Mouse (Mus musculus) A20 (cell line): ENCODE data around the gene Teddm1a.
"Not testable (repeated sequence)": the region's sequence is repeated elsewhere in the genome, so short reads cannot be mapped to it uniquely, and the experiment has no call there.

Experiments
- DNase-seq: peaks from one replicate; pipeline ENCODE4 v3.0.0-alpha.2; 2011; ENCODE audit warnings: low read depth, low spot score

Teddm1a gene

DNA sequence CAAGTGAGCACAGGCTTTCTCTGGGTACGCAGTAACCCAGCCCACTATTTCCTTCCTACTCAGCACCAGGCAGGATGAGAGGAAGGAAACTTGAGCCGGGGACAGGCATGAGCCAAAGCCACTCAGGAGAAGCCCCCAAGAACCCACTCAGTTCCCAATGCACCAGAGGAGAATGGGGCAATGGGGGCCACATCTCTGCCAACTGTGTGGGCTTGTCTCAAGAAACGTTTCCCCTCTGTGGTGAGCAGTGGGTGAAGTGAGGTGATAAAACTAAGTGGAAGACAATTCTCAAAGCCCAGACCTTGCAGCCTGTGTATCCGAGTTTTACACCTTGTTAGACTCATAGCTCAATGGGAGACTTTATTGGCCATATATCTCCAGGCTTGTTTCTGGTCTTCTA is at the start of gene Teddm1a:
Gene Teddm1a, plus strand, starts transcription at position 301 of the 400 bp plus-strand sequence.
- no peak for DNase-seq

DNA sequence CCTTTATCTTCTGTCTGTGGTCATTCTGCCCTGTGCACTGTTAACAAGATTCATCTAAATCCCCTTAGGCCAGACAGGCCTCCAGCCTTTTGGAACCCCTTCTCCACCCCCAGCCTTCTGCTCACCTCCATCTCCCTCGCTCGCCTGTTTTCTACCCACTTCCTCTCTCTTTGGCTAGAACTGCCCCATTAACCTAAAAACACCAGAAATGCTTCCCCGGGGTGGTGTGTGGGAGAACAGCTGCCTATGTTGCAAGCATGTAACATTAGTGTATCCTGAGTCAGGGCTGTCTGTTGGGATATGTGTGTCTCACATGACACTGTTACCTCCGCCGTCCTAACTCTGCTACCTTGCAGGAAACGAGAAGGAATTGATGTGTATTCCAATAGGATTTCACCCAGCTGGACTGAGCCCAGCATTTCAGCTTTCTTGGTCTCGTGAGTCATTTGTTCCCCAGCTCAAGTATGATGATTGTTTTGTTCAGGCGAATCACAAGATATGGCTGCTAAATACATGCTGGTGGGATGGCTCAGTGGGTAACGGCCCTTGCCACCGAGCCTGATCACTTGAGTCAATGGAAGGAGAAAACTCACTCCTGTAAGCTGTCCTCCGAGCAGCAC is 49.3 kb upstream of the Teddm1a start:
- no peak for DNase-seq

DNA sequence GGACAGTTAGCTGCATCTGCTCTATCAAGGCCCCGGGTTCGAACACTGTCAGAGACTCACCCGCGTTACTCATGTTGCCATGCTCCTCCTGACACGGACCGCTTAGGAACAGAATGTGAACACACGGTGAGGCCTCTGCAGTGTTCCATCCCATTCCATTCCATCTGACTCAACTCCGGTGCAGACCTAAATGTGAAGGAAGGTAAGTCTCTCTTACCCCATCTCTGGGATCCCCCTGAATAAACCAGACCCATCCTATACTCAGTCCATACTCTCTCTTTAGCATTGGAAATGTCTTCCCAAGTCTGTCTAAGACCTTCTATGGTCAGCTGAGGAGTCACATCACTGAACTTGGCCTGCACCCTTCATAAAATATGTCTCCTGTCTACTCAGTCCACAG is 47.5 kb upstream of the Teddm1a start, which contains the start of gene Rgsl1:
Gene Rgsl1, minus strand, starts transcription at position 101 of the 400 bp plus-strand sequence.
- DNase-seq, result no peak

DNA sequence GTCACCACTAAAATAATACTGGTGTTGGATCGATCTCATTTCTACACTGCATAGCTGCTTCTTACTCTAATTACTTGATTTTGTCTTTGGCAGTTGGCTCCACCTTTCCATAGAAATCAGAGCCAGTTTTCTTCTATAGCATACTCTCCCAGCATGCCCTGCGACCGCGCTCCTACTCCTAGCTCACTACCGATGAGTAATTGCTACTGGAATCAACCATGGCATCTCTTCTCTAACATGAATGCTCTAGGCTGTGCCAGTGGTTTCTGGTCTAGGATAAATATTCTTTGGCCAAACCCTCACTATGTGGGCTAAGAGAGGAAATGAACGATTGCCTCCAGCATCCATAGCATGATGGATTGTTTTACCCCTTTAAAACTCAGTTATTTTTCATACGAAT is 45.1 kb upstream of the Teddm1a start:
- no peak for DNase-seq

DNA sequence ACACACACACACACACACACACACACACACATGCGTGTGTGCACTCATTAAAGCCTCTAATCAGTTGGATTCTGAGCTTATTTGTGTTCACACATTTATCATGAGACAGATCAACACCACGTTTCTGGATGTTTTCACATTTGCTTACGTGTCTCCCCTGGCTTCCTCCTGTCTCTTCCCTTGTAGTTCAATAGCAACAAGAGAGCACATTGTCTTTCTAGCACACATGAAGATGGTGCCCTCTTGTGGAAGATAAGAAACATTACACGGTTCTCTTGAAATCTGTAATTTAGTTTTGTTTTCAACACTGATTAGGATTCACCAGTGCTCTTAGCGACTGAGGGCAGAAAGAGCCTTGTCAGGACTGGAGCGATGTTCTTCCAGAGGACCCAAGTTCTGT is 44.7 kb upstream of the Teddm1a start:
- peak; percentile 64 for DNase-seq

DNA sequence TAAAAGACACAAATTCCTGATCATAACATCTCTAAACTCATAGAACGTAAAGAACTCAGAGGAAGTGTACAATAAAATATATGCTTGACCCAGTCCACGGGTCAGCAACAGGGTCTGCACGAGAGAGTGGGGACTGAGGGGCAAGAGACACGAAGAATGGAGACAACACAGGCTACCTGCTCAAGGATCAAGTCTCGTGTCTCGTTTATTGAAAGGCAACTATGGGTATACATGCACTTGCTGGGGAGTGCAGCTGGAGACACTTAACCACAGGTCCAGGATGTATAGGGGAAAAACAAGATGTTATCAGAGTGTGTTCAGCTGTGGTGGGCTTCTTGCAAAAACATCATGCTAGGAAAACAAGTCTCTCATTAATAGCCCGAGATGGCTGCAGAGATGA is 38.8 kb upstream of the Teddm1a start:
- not testable (repeated sequence) for DNase-seq

DNA sequence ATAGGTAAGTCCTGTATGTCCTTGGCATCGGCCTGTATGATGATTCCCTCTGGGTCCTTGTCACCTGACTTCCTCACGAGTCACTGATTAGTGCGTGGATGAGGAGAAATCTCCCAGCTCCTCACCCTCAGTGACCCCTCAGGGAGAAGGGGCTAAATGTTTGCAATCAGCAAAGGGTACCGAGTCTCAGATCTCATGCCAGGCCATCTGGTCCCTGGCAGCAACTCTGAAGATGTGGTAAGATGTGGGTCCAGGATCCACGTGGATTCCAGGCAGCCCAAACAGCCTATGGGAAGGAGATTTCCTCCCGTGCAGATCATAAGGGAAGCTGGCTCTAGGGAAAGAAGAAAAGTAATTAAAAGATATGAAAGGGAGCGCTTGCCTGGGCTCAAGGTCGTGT is 35.6 kb upstream of the Teddm1a start:
- DNase-seq, result no peak

DNA sequence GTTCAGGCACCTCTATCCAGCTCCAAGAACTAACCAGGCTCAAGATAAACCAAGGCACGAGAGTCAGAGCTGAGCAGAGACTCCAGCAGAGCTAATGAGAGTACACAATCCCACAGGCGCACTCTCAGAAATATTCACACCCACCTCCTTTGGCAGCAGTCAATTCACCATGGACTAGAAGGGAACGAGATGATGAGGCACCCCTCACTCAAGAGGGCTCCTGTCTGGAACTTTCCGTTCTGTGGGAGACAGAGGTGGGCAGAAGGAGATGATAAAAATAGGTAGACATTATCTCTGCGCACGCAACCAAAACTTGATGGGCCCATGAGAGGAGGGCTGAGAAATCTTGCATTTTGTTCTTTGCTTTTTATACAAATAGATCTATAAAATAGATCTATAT is 17.5 kb upstream of the Teddm1a start, which contains the start of gene Teddm1b:
Gene Teddm1b, plus strand, starts transcription at position 301 of the 400 bp plus-strand sequence.
- no peak for DNase-seq

DNA sequence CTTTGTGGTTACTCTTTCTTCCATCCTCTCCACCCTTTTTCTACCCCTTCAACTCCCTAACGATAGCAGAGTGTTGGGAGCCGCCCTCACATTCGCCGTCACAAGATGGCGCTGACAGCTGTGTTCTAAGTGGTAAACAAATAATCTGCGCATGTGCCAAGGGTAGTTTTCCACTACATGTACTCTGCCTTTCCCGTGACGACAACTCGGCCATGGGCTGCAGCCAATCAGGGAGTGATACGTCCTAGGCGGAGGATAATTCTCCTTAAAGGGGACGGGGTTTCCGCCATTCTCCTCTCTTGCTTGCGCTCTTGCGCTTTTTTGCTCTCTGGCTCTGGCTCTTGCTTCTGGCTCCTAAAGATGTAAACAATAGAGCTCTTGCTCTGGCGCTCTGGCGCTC is 11.2 kb upstream of the Teddm1a start:
- DNase-seq, result not testable (repeated sequence)

DNA sequence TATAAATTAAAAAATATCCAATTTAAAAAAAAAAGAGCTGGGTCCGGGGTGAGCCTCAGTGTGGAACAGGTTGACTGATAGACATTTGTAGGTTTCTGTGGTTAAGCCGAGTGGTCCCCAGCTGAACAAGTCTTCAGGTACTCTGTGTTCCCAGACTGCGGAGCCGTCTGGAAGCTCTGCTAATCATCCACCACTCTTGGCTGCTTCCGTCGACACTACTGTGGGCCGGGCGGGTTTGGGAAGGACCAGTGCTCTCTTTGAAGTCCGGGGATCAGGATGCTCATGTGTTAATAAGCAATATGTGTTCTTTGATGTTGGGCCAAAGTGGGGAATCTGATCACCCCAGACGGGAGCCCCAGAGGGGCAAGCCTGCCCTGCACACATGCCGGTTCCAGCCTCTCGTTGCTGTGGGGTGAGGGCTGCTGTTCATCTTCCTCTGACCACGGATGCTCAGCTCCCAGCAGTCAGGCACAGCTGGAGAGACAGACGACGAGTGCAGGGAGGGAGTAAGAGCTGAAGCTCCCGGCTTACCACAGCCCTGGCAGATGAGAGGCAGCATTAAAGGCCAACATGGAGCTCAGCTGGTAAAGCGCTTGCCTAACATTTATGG is 5.4 kb upstream of the Teddm1a start:
- DNase-seq, result no peak

DNA sequence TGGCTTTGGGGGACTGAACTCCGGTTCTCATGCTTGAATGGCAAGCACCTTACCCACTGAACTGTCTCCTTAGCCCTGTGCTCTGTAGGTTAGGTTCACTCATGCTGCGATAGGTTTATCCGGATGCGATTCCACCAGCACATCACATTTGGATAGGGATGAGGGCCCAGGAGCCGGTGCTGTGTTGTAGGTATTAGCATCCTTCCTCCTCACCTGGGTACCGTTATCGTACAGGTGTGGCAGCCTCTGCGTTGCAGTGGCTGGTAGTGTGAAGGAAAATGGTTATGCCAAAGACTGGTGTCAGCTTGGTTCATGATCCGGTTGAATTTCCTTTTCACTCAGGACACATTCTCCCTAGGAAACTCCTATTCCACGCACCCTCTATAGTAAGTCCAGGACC is 1.4 kb upstream of the Teddm1a start:
- no peak for DNase-seq

DNA sequence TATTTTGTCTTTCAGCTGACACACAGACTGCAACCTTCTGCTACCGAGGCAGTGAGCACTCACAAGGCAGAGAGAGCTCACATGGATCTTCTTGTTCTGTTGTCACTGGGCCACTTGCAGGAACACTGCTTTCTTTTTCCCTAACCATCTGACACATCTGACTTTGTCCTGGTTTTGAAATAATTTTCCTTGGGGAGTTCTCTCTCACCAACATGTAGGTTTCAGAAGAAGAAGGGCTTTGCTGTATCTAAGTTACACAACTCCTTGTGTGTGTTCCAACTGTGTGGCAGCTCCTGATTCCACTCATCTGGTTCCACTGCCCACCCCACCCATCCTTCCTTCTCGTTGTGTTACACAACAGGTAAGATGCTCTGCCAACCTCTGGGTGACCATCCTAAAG is 2.2 kb downstream of the Teddm1a start:
- DNase-seq, result no peak

DNA sequence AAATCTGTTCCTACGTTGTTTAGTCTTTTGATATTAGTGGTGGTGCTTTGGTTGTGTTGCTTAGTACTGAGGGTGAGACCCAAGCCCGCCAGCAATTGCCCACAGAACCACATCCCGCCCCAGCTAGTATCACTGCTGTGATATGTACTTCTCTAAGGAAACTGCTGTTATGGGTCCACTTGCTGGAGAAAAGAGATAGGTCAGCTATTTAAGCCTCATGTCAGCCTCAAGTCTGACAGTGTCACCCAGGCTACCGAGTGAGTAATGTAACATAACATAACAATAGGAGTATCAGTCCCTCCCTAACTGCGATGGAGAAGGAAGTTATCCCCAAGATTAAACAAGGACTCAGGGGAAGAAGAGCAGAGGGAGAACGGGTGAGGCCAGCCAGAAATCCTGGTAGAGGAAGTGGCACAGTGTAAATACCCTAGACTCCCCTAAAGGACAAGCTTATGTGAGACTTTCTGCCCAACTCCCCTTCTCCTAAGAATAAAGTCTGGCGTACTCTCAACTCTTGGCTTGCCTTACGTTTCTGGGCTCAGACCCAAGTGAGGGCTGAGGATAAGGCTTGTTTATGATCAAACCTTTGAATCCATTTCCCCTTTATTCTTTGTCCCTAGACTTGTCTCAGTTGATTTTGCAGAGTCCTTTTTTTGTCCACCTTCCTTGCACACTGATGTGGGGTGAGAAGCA is 2.8 kb downstream of the Teddm1a start:
- no peak for DNase-seq

DNA sequence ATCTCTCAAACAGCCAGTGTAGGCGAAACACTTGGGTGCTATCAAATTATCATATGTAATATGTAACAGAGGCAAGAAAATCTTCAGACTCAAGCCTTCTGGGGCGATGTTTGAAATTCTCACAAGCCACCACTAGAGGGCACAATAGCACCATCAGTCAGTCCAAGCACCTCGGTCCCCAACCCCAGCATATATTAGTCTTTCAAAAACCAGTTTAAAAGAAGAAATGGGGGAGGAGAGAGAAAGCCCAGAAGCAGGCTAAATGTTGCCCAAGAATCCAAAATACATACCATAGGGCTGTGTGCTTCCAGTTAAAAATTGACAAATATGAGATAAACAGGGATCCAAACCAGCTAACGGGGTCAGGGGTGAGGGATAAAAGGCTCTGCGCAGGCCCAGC is 3.4 kb downstream of the Teddm1a start:
- DNase-seq, result peak; percentile 73

DNA sequence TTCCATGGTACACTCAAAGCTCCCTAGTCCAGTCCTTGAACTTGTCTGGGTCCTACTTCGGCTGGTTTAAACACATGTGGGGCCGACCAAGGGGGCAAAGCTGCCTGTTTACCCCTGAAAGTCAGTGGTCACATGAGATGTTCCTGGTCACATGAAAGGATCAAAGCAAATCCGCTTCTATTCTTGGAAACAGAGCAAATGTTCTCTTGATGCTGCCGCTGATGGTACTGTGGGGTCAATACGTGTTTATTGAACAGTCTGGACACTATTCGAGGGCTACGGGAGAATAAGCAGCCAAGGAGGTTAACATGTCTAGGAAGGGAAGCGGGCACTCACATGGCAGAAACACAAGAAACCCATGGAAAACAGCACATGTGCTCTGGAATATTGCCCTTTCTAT is 5.7 kb downstream of the Teddm1a start:
- DNase-seq, result no peak

DNA sequence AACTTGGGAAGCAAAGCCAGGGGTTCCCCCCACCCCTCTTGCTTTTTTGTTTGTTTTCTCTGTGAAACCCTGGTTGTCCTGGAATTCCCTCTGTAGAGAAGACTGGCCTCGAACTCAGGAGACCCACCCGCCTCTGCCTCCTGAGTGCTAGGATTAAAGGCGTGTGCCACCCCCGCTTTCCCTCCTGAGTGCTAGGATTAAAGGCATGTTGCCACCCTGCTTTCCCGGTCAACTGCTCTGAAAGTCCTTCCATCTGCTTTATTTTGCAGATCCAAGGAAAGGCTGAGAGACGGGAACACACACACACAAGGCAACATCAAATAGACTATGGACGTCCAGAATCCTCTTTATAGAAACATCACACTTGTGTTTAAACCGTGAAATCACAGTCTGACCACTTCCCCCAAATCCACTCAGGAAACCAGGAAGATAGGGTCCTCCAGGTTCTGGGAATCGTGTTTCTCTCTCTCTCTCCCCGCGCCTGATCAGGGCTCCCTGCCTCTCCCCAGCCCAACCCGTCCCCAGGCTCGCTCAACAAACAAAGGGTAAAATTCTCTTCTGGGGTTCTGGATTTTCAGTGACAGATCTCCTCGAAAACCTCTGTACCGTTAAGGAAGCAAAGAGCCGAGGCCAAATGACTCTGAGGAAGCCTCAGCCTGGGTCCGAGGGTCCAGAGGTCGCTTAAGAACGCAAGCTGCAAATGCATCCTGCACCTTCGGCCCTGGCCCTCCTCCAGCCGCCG is 7.6 kb downstream of the Teddm1a start:
- no peak for DNase-seq

DNA sequence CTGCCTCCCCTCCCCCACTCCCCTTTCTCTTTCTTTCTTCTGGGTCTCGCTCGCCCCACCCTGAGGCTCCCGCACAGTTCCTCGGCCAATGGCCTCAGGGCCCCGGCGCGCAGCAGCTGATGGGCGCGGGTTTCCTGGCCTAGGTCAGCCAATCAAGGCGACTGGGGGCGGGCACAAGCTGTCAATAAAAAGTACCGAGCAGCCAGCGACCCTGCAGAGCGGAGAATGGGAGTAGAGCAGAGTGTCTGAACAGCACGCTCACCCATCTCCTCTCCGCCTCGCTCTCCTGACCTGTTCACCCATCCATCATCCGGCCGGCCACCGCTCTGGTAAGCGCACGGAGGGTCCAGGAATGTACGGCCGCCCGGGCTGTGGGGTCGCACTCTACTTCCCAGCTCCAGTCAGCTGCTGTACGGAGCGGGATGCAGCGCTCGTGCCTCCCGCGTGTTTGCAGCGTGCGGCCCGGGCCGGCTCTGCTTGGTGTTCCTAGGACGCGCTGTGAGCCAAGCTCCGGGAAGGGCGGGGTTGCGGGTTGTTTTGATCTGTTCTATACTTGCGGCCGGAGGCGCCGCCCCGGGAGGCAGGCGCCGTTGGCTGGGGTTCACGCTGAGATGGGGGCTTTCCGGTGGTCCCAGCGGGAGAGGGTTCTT is 8.3 kb downstream of the Teddm1a start, which contains the start of the genes Glul and Teddm2:
Gene Glul, plus strand, starts transcription at position 214 of the 650 bp plus-strand sequence.
Gene Teddm2, minus strand, starts transcription at position 498 of the 650 bp plus-strand sequence.
- DNase-seq, result peak; percentile 97

DNA sequence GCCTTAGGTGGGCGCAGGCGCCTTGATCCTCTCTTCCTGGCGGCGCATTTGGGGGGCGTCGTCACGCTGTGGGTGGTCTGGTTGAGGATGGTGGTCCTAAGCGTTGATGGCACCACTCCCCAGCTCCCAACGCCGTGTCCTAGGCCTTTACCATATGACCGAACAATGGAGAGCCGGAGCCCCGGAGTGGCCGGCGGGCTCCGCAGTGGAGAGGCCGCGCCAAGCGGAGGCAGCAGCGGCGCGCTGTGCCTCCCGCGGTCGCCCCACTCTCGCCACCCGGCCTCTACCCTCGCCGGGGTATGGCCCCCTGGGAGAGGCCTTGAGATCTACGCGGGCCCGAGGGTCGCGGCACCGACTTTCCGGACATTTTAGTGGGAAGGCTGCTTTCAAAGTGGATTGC is 8.8 kb downstream of the Teddm1a start:
- no peak for DNase-seq

DNA sequence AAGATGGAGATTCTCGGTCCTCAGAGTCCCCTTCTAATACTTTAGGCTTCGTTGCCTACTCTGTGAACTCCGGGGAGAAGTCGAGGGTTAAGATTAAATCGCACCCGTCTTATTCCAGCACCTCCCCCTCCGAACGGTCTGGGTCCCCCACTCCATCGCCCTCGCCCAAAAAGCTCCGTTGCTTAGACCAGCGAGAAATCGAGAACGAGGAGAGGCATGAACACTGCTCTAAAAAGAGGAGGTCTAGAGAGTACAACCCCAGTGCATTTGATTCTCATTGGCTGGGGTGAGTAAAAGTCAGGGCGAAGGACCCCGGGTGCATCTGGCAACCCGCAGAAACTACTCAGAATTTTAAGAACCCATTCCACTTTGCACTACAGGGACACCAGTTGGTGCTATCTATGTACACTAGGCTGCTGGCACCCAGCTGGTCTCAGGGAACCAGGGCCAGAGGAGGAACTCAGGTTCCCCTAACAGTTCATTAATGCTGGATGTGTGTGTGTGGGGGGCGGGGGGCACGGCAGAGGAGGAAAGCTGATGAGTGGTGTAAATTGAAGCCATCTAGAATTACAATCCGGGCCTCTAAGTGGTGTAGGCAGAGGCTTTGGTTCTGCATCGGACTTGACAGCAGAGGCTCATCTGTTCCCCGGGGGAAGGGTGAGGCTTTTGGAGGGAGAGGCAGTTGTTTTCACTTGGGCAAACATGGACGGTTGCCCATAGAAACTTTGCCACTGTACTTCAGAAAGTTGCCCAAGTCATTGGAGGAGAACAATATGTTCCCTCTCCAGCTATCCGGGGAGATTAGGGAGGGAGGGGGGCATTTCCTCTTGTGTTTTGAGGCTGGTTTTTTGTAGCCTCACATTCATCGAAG is 9.6 kb downstream of the Teddm1a start:
- DNase-seq, result peak; percentile 11

DNA sequence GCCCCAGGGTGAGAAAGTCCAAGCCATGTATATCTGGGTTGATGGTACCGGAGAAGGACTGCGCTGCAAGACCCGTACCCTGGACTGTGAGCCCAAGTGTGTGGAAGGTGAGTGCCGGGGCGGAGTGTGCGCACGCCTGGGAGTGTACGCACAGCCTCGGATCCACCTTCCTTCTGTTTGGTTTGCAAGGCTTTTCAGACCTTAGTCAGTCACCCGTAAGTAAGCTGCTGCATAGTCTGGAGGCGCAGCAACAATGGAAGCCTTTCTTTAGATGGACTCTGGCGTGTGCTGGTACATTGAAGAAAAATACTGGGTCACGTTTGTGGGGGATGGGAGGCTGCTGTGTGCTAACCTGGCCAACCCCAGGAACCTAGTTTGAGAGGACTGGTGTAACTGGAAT is 11.5 kb downstream of the Teddm1a start:
- no peak for DNase-seq

DNA sequence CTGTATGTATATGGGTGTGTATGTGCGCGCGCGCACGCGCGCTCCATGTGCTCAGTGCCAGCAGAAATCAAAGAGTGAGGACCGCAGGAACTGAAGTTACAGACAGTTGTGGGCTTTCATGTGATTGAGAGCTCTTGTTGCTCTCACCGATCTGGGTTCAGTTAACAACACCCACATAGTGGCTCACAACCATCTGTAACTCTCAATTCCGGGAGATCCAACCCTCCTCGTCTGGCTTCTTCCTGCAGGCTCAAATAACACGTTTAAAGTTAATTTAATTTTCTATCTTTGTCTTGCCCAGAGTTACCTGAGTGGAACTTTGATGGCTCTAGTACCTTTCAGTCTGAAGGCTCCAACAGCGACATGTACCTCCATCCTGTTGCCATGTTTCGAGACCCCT is 12.7 kb downstream of the Teddm1a start:
- DNase-seq, result no peak
